Mouse (Mus musculus) E14TG2a.4 (cell line): ENCODE results near the gene Slc15a4.

Experiments
- H3K27me3 ChIP-seq: 2 replicates; pipeline ENCODE4 v1.6.1; 2014; ENCODE audit warnings: low read length, control low read depth; ENCODE audit not compliant: insufficient read depth
- H3K36me3 ChIP-seq: 2 replicates; pipeline ENCODE4 v1.6.1; 2014; ENCODE audit warnings: low read length, control low read depth; ENCODE audit not compliant: insufficient read depth
- H3K4me1 ChIP-seq: replicated peaks from 2 replicates; pipeline ENCODE4 v1.6.1; 2014; ENCODE audit warnings: low read depth, low read length, control low read depth
- H3K4me3 ChIP-seq: replicated peaks from 2 replicates; pipeline ENCODE4 v1.5.1; 2014; ENCODE audit warnings: mild to moderate bottlenecking, low read length
- H3K9me3 ChIP-seq: 2 replicates; pipeline ENCODE4 v1.6.1; 2014; ENCODE audit warnings: low read length, control low read depth
- CTCF ChIP-seq: conservative IDR thresholded peaks from 2 replicates; pipeline ENCODE4 v1.5.1; 2014; ENCODE audit warnings: low read length
- NANOG ChIP-seq: IDR thresholded peaks from 2 replicates; pipeline ENCODE4 v1.6.1; 2014; ENCODE audit warnings: borderline replicate concordance, low read length, mixed read lengths
- POU5F1 ChIP-seq: IDR thresholded peaks from 2 replicates; pipeline ENCODE4 v1.6.1; 2014; ENCODE audit warnings: low read length, borderline replicate concordance

The Slc15a4 gene

DNA sequence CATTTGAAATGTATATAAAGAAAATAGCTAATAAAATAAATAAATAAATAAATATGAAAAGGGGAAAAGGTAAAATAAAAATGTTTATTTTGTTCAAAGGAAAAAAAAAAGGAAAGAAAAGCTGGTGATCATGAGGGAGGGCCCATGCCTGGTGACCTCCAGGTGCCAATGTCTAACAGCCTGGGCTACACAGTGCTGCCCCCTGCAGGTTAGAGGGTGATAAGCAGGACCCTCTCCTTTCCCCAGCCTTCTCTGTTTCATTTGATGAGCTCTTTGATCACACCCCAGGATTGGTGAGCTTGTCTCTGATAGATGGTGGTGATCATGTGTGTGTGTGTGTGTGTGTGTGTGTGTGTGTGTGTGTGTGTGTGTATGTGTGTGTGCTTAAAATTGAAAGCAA, 16.4 kb upstream of the Slc15a4 start:
- H3K4me1 ChIP-seq, result peaks cover 25% of the 10 kb centered on the region
- no peak overlapping the region for H3K4me3 ChIP-seq
- H3K9me3 ChIP-seq, result peaks cover 8% of the 10 kb centered on the region
- TF ChIP-seq POU5F1 (no peak), CTCF (peak; percentile 92)
- peaks cover 70% of the 10 kb centered on the region for H3K36me3 ChIP-seq
- H3K27me3 ChIP-seq, result no peaks in the 10 kb centered on the region

DNA sequence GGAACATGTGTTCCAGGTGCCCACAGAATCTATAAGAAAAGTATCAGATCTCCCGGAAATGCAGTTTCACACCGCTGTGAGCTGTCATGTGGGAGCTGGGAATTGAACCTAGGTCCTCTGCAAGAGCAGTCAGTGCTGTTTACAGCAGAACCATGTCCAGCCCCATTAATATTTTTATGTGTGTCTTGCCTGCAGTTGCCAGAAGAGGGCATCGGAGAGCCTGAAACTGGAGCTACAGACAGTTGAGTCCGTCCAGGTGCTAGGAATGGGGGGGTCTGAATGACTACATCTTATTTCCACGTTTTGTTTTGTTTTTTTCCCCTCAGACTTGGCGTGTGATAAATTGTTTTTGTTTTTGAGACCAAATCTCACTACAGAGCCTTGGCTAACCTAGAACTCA, 15.3 kb upstream of the Slc15a4 start:
- Histone ChIP-seq H3K27me3 (no peaks in the 10 kb centered on the region), H3K36me3 (peaks cover 71% of the 10 kb centered on the region), H3K4me1 (peaks cover 25% of the 10 kb centered on the region), H3K9me3 (peaks cover 19% of the 10 kb centered on the region), H3K4me3 (no peak overlapping the region)
- peak; percentile 47 for TF ChIP-seq CTCF
- TF ChIP-seq NANOG, result no peak
- no peak for TF ChIP-seq POU5F1

DNA sequence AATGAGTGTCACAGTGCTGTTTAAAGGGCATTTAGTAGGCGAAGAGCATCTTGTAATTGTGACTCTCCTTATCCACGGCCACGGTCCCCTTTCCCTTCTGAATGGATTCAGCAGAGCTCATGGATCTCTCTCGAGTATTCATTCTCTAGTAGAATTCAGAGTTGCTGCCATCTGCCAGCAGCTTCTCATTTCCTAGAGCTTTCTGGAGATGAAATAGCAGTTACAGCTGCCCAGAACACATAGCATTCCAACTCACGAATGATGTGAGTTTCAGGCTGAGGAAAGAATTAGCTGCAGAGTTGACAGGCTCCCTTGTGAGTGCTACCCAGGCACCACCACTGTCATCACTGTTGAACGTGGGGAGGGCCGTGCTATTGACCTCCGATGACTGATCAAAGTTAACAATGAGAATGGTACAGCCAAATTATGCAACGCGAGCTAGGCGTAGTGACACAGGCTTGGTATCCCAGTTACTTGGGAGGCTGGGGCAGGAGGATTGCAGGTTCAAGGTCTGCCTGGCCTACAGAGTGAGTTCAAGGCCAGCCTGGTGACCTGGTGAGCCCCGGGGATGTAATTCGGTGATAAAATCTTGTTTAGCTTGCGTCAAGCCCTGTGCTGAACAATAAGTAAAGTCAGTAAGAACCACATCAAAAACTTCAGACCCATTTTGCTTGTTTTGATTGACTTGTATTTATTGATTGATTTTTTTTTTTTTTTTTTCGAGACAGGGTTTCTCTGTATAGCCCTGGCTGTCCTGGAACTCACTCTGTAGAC, 8.7 kb upstream of the Slc15a4 start:
- no peak for TF ChIP-seq NANOG
- TF ChIP-seq CTCF, result no peak
- no peak for TF ChIP-seq POU5F1
- Histone ChIP-seq H3K4me1 (peaks cover 49% of the 10 kb centered on the region), H3K9me3 (peaks cover 29% of the 10 kb centered on the region), H3K36me3 (peaks cover 52% of the 10 kb centered on the region), H3K4me3 (no peak overlapping the region), H3K27me3 (no peaks in the 10 kb centered on the region)

DNA sequence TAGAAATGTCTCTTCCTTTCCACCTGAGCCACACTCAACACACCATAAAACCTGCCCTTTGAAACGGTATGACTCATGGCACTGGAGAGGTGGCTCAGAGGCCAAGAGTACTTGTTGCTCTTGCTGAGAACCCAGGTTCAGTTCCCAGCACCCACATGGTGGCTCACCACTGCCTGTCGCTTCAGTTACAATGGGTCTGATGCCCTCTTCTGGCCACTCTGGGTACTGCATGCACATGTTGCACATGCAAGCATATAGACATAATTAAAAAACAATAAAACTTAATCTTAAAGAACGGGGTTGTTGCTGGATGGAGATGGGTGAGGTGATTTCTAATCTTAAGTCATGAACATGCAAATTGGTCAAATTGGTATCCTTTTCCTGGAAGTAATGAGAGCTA, 7.7 kb upstream of the Slc15a4 start:
- peaks cover 29% of the 10 kb centered on the region for H3K9me3 ChIP-seq
- TF ChIP-seq NANOG (no peak), CTCF (peak; percentile 83)
- no peaks in the 10 kb centered on the region for H3K27me3 ChIP-seq
- H3K4me3 ChIP-seq, result peak overlapping the region; percentile 68
- peaks cover 56% of the 10 kb centered on the region for H3K4me1 ChIP-seq
- peaks cover 47% of the 10 kb centered on the region for H3K36me3 ChIP-seq

DNA sequence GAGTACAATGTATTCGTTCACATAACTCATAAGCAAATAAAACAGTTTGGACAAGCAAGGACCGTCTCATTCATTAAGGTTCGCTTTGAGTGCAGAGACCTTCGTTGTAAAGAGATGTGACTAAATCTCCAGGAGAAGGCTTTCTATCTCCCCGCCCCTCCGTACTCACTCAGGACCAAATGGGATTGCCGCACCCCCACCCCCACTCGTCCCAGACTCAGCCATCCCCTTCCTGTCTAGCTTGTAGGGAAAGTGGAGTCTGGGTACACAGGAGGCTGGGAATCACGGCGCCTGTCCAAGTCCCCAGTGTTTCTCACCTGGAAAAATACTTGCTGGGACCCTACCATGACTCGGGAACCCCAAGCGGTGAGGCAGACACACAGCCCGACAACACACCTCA, 6.9 kb upstream of the Slc15a4 start:
- peaks cover 60% of the 10 kb centered on the region for H3K4me1 ChIP-seq
- TF ChIP-seq NANOG, result no peak
- no peak for TF ChIP-seq CTCF
- no peak for TF ChIP-seq POU5F1
- H3K36me3 ChIP-seq, result peaks cover 47% of the 10 kb centered on the region
- H3K4me3 ChIP-seq, result peak overlapping the region; percentile 68
- peaks cover 24% of the 10 kb centered on the region for H3K9me3 ChIP-seq
- H3K27me3 ChIP-seq, result no peaks in the 10 kb centered on the region

DNA sequence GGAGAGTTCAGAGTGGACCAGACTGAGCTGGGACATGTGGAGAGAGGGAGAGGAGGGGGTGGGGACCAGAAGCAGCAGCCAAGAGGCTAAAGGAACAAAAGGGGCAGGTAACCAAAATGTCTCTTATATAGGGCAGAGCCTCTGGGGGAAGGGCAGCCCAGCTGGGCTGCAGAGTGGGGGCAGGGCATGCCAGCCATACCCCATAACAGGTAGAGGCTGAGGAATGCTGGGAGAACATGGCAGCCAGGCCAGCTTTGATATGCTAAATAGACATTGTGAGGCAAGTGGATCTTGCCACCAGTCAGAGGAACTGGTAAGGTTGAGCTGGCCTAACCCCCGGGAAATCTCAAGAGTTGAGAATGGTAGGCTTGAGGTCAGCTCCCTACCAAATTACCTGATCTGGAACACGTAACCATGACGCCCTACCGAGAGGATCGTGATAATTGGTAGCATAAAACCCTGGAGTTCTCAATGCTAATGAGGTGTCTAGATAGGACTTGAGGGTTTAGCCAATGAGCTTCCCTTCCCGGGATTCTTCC, 6.4 kb upstream of the Slc15a4 start:
- Histone ChIP-seq H3K36me3 (peaks cover 46% of the 10 kb centered on the region), H3K4me1 (peaks cover 60% of the 10 kb centered on the region), H3K27me3 (no peaks in the 10 kb centered on the region), H3K9me3 (peaks cover 21% of the 10 kb centered on the region), H3K4me3 (peak overlapping the region; percentile 68)
- TF ChIP-seq CTCF, result no peak
- no peak for TF ChIP-seq POU5F1

DNA sequence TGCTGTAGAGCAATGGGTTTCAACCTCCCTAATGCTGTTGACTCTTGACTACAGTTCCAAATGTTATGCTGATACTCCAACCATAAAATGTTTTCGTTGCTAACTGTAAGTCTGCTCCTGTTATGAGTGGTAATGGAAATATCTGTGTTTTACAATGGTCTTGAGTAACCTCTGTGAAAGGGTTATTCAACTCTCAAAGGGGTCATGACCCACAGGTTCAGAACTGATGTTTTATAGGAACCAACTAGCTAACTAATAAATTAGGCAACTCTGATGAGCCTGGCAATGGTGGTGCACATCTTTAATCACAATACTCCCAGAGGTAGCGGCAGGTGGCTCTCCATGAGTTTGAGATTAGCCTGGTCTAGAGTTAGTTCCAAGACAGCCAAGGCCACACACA, 5.5 kb upstream of the Slc15a4 start:
- Histone ChIP-seq H3K36me3 (peaks cover 40% of the 10 kb centered on the region), H3K9me3 (peaks cover 12% of the 10 kb centered on the region), H3K27me3 (no peaks in the 10 kb centered on the region), H3K4me1 (peaks cover 69% of the 10 kb centered on the region), H3K4me3 (no peak overlapping the region)
- TF ChIP-seq NANOG, result no peak
- no peak for TF ChIP-seq POU5F1
- TF ChIP-seq CTCF, result no peak

DNA sequence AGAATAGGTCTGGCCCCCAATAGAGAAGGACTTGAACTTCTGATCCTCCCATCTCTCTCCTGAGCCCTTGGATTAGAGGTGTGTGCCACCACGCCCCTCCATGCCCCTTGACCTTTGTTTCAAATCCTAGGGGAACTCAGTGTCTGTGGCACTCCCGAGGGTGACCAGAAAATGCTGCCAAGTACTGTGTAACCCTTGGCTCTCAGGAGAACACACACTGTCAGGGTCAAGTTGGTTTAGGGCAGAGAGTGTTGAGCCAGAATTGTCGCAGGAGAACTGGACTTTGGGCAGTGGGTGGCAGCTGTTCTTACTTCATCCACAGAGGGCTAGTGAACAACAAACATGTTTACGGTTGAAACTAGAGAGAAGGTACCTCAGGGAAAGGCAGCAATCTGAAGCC, 4.9 kb upstream of the Slc15a4 start:
- Histone ChIP-seq H3K36me3 (peaks cover 34% of the 10 kb centered on the region), H3K9me3 (peaks cover 7% of the 10 kb centered on the region), H3K4me1 (peaks cover 71% of the 10 kb centered on the region), H3K27me3 (no peaks in the 10 kb centered on the region), H3K4me3 (peak overlapping the region; percentile 45)
- TF ChIP-seq NANOG, result no peak
- no peak for TF ChIP-seq POU5F1
- no peak for TF ChIP-seq CTCF

DNA sequence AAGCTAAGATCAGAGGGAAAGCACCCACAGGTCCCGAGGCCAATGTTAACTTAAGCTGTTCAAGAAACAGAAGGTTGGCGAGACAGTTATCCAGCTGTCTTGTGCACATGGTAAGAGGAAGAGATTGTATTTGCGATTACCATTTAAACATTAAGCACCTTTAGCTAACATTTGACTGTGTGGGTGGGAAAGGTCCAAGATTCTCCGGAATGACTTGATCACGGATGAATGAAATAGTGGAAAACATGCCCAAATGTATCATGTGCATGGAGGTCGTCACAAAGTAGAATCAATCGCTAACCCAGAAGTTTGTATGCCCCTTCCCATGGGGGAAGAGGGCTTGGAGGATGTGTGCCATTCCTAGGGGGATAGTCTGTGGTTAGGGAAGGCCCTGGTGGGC, 969 bp upstream of the Slc15a4 start:
- peak overlapping the region; percentile 96 for H3K4me3 ChIP-seq
- H3K4me1 ChIP-seq, result peaks cover 57% of the 10 kb centered on the region

More for the DNA sequence above, 969 bp upstream of the Slc15a4 start:
- Histone ChIP-seq H3K36me3 (peaks cover 19% of the 10 kb centered on the region), H3K27me3 (0 out of 2 replicates have a peak, but pooled peaks cover 4% of the 10 kb centered on the region), H3K9me3 (no peaks in the 10 kb centered on the region)
- no peak for TF ChIP-seq NANOG
- TF ChIP-seq POU5F1, result no peak
- TF ChIP-seq CTCF, result no peak
